Mouse (Mus musculus): ENCODE measurements around the gene Gm49355. TPM values are rescaled to one million over a fixed set of nuclear protein-coding genes. Genes with fewer than 3 reads are reported as not detected.

Gene Gm49355
- total and polyA plus RNA-seq, 3 experiments: 0.83 TPM; not detected in 2

DNA sequence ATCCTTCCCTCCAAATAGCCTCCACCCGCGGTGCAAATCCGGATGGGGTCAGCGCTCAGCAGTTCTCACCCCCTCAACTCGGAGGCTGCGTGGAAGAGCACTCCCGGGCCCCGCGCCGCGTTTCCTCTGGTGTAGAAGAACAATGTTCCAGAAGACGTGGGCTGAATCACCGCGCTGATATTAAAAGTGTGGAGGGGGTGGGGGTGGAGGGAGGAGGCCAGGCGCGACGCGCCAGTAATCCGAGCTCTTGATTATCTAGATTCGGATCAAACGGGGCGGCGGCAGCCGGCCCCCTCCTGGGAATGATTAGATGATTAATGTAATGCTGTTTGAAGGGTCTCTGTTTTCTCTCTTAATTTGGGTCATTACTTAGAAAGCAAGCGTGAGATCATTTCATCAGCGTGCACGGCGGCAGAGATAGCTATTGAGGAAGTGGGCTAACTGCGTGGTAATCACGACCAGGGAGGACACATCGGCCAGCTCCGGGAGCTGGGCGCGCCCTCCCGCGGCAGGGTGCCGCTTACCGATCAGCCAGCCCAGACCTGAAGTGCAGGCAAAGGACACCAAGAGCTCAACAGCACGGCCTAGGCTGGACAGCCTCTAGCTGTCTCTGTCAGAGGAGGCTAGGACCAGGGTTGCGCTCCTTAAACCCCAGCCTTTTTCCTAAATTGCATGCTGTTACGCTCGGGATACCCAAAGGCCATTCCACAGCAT lies 57.5 kb downstream of the Gm49355 start:
- no peak for ATAC-seq (ENCODE audit: extremely low read depth, insufficient number of reproducible peaks, low FRiP score, poor library complexity, severe bottlenecking)

DNA sequence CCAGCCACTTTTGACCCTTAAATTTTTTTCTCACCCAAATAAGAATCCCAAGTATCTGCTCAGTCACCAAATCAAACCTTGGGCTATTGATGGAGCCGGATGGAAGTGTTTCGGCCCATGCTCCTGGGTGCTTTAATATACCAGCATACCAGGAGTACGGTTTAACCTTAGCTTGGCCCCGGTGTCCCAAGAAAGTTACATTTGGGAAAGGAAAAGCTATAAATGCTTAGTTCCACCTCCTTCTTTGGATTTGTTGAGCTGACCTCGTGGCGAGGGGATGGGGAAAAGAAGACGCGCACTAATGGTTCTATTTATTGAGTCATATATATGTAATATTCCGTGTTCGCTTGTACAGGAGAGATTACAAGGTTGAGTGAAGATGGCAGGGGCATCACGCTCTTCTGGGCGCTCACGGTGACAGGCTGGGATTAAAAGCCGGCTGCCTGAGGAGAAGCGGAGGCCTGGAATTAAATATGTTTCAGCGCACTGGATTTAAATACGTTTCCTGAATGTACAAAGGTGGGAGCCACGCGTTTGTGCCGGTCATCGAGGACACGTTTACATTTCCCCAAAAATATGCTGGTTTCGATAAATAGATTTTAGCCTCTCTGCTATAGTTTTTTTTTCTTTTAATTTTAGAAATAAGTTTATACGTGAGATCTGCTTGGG lies 58.1 kb downstream of the Gm49355 start:
- Histone ChIP-seq H3K4me1 (ENCODE audit: insufficient read depth, low read depth, low read length) (no peaks in the 10 kb centered on the region), H3K4me3 (ENCODE audit: low read depth, low read length) (no peak overlapping the region), H3K9me3 (replicated peaks) (peaks cover 33% of the 10 kb centered on the region), H3K27me3 (ENCODE audit: insufficient read depth, low read length) (peaks cover 15% of the 10 kb centered on the region; the same call in 1 of the 2 replicates), H3K36me3 (replicated peaks) (no peaks in the 10 kb centered on the region)
- no peak for ATAC-seq (ENCODE audit: extremely low read depth, insufficient number of reproducible peaks, low FRiP score, poor library complexity, severe bottlenecking)
- no peak for DNase-seq (ENCODE audit: low spot score)
- TF ChIP-seq TAL1 (conservative IDR thresholded peaks at IDR 0.05; ENCODE audit: low read depth, low read length): no peak
- no peak for TF ChIP-seq GATA1 (IDR thresholded peaks at IDR 0.05; ENCODE audit: borderline replicate concordance, low read length)
- TF ChIP-seq GATA2 (IDR thresholded peaks at IDR 0.05; ENCODE audit: borderline replicate concordance, low read depth, low read length): no peak
- no peak for TF ChIP-seq CTCF (IDR thresholded peaks at IDR 0.05; ENCODE audit: low read depth, low read length)
- no peak for TF ChIP-seq POLR2AphosphoS5 (IDR thresholded peaks at IDR 0.05; ENCODE audit: insufficient replicate concordance, low read depth, low read length)

More for the DNA sequence above, 57.5 kb downstream of the Gm49355 start:
- no peak for DNase-seq (ENCODE audit: low spot score)
- H3K9me3 ChIP-seq (replicated peaks): peaks cover 32% of the 10 kb centered on the region
- no peak overlapping the region for H3K4me3 ChIP-seq (ENCODE audit: low read depth, low read length)
- H3K36me3 ChIP-seq (replicated peaks): no peaks in the 10 kb centered on the region
- peaks cover 13% of the 10 kb centered on the region; the same call in 1 of the 2 replicates for H3K27me3 ChIP-seq (ENCODE audit: insufficient read depth, low read length)
- no peak for TF ChIP-seq TAL1 (conservative IDR thresholded peaks at IDR 0.05; ENCODE audit: low read depth, low read length)
- TF ChIP-seq CTCF (IDR thresholded peaks at IDR 0.05; ENCODE audit: low read depth, low read length): no peak
- no peak for TF ChIP-seq GATA1 (IDR thresholded peaks at IDR 0.05; ENCODE audit: borderline replicate concordance, low read length)
- TF ChIP-seq GATA2 (IDR thresholded peaks at IDR 0.05; ENCODE audit: borderline replicate concordance, low read depth, low read length): no peak
- TF ChIP-seq POLR2AphosphoS5 (IDR thresholded peaks at IDR 0.05; ENCODE audit: insufficient replicate concordance, low read depth, low read length): no peak
- no peaks in the 10 kb centered on the region for H3K4me1 ChIP-seq (ENCODE audit: insufficient read depth, low read depth, low read length)

DNA sequence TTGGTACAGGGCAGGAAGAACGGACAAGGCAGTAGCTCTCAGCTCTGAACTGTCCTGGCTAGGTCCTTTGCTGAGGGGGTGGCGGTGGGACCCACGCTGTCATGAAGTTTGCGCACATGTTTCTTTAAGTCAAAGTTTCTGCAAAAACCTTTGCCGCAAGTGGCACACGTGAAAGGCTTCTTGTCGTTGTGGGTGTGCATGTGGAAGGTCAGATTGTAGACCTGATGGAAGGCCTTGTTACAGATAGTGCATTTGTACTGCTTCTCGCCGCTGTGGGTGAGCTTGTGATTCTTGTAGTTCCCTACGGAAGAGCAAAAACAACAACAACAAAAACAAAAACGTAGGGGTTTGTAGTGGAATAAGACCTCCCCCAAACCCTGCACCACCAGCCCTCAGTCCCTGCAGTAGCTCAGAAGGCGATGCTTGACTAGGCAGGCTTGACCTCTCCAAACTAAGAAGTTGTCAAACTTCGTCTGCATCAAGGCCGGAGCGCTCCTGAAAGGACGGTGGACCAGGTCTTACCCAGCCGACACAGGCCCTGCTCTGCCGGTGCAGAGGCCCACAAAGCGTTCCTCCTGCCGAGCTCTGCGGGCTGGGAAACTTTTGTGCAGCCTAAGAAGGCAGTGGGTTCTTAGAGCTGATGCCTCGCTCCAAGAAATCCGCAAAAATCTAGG lies 58.8 kb downstream of the Gm49355 start:
- DNase-seq (ENCODE audit: low spot score): no peak
- ATAC-seq (ENCODE audit: extremely low read depth, insufficient number of reproducible peaks, low FRiP score, poor library complexity, severe bottlenecking): no peak
- TF ChIP-seq CTCF (IDR thresholded peaks at IDR 0.05; ENCODE audit: low read depth, low read length): no peak
- TF ChIP-seq POLR2AphosphoS5 (IDR thresholded peaks at IDR 0.05; ENCODE audit: insufficient replicate concordance, low read depth, low read length): no peak
- no peak for TF ChIP-seq TAL1 (conservative IDR thresholded peaks at IDR 0.05; ENCODE audit: low read depth, low read length)
- no peak for TF ChIP-seq GATA2 (IDR thresholded peaks at IDR 0.05; ENCODE audit: borderline replicate concordance, low read depth, low read length)
- TF ChIP-seq GATA1 (IDR thresholded peaks at IDR 0.05; ENCODE audit: borderline replicate concordance, low read length): no peak
- Histone ChIP-seq H3K4me3 (ENCODE audit: low read depth, low read length) (no peak overlapping the region), H3K36me3 (replicated peaks) (no peaks in the 10 kb centered on the region), H3K4me1 (ENCODE audit: insufficient read depth, low read depth, low read length) (no peaks in the 10 kb centered on the region), H3K27me3 (ENCODE audit: insufficient read depth, low read length) (peaks cover 15% of the 10 kb centered on the region; the same call in 1 of the 2 replicates), H3K9me3 (replicated peaks) (peaks cover 33% of the 10 kb centered on the region)

DNA sequence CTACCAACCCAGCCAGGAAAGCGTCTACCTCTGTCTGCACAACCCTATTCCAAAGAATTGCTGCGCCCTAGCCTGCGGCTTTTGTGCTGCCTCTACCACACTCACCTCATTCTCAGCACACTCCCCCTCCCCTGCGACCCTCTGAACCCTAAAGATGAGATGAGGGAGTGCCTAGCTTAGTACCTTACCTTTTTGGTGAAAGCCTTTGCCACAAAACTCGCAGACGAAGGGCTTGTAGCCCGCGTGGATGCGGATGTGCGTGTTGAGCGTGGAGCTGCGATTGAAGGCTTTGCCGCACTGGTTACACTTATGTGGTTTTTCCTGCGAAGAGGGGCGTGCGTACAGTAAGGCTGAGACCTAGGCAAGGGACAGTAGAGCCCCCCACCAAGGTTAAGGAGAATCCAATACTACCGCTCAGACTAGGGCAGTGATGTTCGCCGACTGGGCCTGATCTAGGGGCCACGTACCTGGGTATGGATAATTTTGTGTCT lies 59.7 kb downstream of the Gm49355 start:
- peaks cover 15% of the 10 kb centered on the region; the same call in 1 of the 2 replicates for H3K27me3 ChIP-seq (ENCODE audit: insufficient read depth, low read length)
- no peak for DNase-seq (ENCODE audit: low spot score)
- no peak overlapping the region for H3K4me3 ChIP-seq (ENCODE audit: low read depth, low read length)

DNA sequence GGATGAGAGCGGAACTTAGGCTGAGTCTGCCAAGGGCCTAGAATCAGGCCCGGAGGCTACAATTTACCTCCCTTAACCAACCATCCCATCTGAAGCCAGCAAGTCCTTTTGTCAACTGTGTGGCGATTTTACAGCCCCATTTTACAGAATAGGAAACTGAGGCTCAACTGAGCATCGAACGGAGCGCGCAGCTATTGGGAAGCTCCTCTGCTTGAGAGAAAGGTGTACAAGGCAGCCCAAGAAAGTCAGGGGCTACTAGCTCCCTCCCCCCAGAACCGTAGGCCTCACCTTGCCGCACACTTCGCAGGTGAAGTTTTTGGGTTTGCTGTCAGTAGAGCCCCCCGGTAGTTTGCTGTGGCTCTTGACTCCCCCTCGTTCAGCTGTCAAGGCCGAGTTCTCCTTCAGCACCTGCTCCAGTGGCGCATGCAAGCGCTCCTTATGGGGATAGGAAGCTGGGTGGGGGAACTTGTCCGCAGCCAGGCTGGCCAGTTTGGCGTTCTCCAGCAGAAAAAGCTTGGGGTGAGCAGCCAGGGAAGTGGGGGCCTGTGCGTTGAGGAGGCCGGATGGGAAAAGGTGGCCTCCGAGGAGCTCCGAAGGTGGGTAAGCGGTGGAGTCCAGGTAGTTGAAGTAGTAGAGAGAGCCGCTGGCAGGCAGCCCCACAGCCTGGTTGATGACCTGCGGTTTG lies 60.4 kb downstream of the Gm49355 start:
- H3K9me3 ChIP-seq (replicated peaks): peaks cover 34% of the 10 kb centered on the region
- H3K4me3 ChIP-seq (ENCODE audit: low read depth, low read length): no peak overlapping the region
- no peaks in the 10 kb centered on the region for H3K36me3 ChIP-seq (replicated peaks)
- peaks cover 15% of the 10 kb centered on the region; the same call in 1 of the 2 replicates for H3K27me3 ChIP-seq (ENCODE audit: insufficient read depth, low read length)
- TF ChIP-seq POLR2AphosphoS5 (IDR thresholded peaks at IDR 0.05; ENCODE audit: insufficient replicate concordance, low read depth, low read length) (no peak), TAL1 (conservative IDR thresholded peaks at IDR 0.05; ENCODE audit: low read depth, low read length) (no peak), GATA1 (IDR thresholded peaks at IDR 0.05; ENCODE audit: borderline replicate concordance, low read length) (no peak), GATA2 (IDR thresholded peaks at IDR 0.05; ENCODE audit: borderline replicate concordance, low read depth, low read length) (no peak), CTCF (IDR thresholded peaks at IDR 0.05; ENCODE audit: low read depth, low read length) (no peak)
- ATAC-seq (ENCODE audit: extremely low read depth, insufficient number of reproducible peaks, low FRiP score, poor library complexity, severe bottlenecking) (no peak), DNase-seq (ENCODE audit: low spot score) (no peak)
- no peaks in the 10 kb centered on the region for H3K4me1 ChIP-seq (ENCODE audit: insufficient read depth, low read depth, low read length)

More for the DNA sequence above, 59.7 kb downstream of the Gm49355 start:
- ATAC-seq (ENCODE audit: extremely low read depth, insufficient number of reproducible peaks, low FRiP score, poor library complexity, severe bottlenecking): no peak
- Histone ChIP-seq H3K36me3 (replicated peaks) (no peaks in the 10 kb centered on the region), H3K9me3 (replicated peaks) (peaks cover 33% of the 10 kb centered on the region), H3K4me1 (ENCODE audit: insufficient read depth, low read depth, low read length) (no peaks in the 10 kb centered on the region)
- TF ChIP-seq TAL1 (conservative IDR thresholded peaks at IDR 0.05; ENCODE audit: low read depth, low read length): no peak
- no peak for TF ChIP-seq GATA1 (IDR thresholded peaks at IDR 0.05; ENCODE audit: borderline replicate concordance, low read length)
- no peak for TF ChIP-seq GATA2 (IDR thresholded peaks at IDR 0.05; ENCODE audit: borderline replicate concordance, low read depth, low read length)
- no peak for TF ChIP-seq CTCF (IDR thresholded peaks at IDR 0.05; ENCODE audit: low read depth, low read length)
- no peak for TF ChIP-seq POLR2AphosphoS5 (IDR thresholded peaks at IDR 0.05; ENCODE audit: insufficient replicate concordance, low read depth, low read length)
